Mouse (Mus musculus): ENCODE results near the gene Mta3. TPM values are rescaled to one million over a fixed set of nuclear protein-coding genes. Genes with fewer than 3 reads are reported as not detected.

Mta3 gene
- polyA plus RNA-seq, 1 experiment from 2014 or later = 44.6 TPM

DNA sequence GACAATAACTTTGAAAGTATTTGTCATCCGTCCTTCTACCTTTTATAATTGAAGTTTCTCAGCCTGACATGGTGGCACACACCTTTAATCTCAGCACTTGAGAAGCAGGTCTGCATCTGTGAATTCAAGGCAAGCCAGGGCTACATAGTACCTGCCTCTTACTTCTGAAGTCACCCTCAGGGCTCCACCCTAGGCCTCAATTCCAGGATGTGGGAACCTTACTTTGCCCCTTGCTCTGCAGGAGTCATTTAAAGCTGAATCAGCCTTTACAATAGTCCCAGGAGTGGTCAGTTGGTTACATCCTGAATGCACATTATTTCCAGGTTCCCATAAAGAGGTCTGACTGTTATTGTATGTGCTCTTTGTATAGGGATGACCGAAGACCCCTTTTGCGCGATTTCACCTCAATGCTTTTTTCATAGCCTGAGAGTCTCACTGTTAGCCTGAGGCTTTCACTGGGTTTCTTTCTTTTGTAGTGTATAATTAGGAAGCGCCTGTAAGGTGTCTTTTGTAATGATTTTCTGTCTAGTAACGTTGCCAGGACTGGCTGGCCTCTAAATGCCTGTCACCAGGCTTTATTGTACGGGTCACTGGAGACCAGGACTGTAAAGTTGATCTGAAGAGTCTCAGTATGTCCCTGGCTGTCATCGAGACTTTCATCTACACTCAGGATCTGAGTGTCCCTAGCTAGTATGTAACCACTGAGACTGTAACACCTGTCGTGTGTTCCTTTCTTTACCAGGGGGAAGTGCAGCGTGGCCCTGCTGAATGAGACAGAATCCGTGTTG, 47.3 kb downstream of the Mta3 start:
- WGBS = 80% methylated on average over 11 of the region's 11 CpGs
- no peaks in the 10 kb centered on the region for H3K4me1 ChIP-seq (ENCODE audit: control insufficient read depth, insufficient read depth, low read length)
- H3K9me3 ChIP-seq (ENCODE audit: control insufficient read depth, low read length) = no peaks in the 10 kb centered on the region
- peaks cover 12% of the 10 kb centered on the region for H3K36me3 ChIP-seq (ENCODE audit: control insufficient read depth, insufficient read depth, low read length)
- no peaks in the 10 kb centered on the region for H3K27me3 ChIP-seq (ENCODE audit: control insufficient read depth, insufficient read depth, low read length)
- H3K9ac ChIP-seq (ENCODE audit: low read length) = no peak overlapping the region
- no peak overlapping the region for H3K4me2 ChIP-seq (ENCODE audit: low read depth, severe bottlenecking)
- H3K4me3 ChIP-seq (ENCODE audit: low read depth, low read length) = no peak overlapping the region
- H3K27ac ChIP-seq (replicated peaks; ENCODE audit: low read depth, low read length) = no peak overlapping the region
- ATAC-seq (ENCODE audit: insufficient number of reproducible peaks, low FRiP score, low TSS enrichment, low read depth) (no peak), DNase-seq (ENCODE audit: low spot score) (no peak)

DNA sequence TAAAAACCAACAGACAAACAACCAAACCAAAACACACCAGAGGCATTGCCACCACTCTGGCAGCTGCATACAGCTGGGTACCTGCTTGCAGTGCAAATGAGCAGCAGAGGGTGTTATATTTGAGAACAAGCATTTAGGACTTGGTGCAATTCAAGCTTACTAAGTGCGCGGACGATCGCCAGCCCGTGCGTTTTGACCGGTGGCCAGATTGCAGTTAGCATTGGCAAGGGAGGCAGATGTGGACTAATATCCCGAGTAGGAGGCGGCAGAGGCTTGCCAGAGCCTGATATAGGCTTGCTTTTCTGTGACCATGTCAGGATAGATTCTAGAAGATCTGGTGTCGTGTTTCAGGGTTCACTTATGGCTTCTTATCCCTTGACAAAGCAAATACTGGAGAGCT, 52.1 kb downstream of the Mta3 start:
- H3K9me3 ChIP-seq (ENCODE audit: control insufficient read depth, low read length) = no peaks in the 10 kb centered on the region
- H3K36me3 ChIP-seq (ENCODE audit: control insufficient read depth, insufficient read depth, low read length) = peaks cover 13% of the 10 kb centered on the region
- no peaks in the 10 kb centered on the region for H3K27me3 ChIP-seq (ENCODE audit: control insufficient read depth, insufficient read depth, low read length)
- no peak for ATAC-seq (ENCODE audit: insufficient number of reproducible peaks, low FRiP score, low TSS enrichment, low read depth)
- H3K4me1 ChIP-seq (ENCODE audit: control insufficient read depth, insufficient read depth, low read length) = no peaks in the 10 kb centered on the region
- no peak overlapping the region for H3K4me2 ChIP-seq (ENCODE audit: low read depth, severe bottlenecking)
- no peak overlapping the region for H3K9ac ChIP-seq (ENCODE audit: low read length)
- WGBS = 86% methylated on average over 10 of the region's 10 CpGs
- H3K4me3 ChIP-seq (ENCODE audit: low read depth, low read length) = no peak overlapping the region
- H3K27ac ChIP-seq (replicated peaks; ENCODE audit: low read depth, low read length) = no peak overlapping the region
- DNase-seq (ENCODE audit: low spot score) = no peak

DNA sequence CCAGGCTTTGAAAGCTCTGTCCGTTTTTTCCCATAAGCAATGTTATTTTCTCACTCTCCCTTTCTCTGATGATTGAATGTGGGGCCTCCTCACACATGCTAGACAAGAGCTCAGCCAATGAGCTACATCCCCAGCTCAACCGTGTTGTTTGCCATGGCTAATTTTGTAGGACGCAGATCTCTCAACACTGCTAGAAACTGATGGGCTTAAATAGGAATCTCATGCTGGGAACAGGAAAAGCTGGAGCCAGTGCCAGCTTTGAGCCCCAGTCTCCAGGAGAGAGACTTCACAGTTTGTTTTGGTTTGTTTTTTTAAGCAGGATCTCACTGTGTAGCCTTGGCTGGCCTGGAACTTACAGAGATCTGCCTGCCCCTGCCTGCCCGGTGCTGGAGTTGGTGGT, 53.6 kb downstream of the Mta3 start:
- Histone ChIP-seq H3K27me3 (ENCODE audit: control insufficient read depth, insufficient read depth, low read length) (no peaks in the 10 kb centered on the region), H3K4me3 (ENCODE audit: low read depth, low read length) (no peak overlapping the region), H3K27ac (replicated peaks; ENCODE audit: low read depth, low read length) (no peak overlapping the region), H3K9ac (ENCODE audit: low read length) (no peak overlapping the region), H3K4me2 (ENCODE audit: low read depth, severe bottlenecking) (no peak overlapping the region), H3K4me1 (ENCODE audit: control insufficient read depth, insufficient read depth, low read length) (no peaks in the 10 kb centered on the region), H3K9me3 (ENCODE audit: control insufficient read depth, low read length) (no peaks in the 10 kb centered on the region), H3K36me3 (ENCODE audit: control insufficient read depth, insufficient read depth, low read length) (peaks cover 11% of the 10 kb centered on the region)
- 61% methylated on average over 4 of the region's 4 CpGs for WGBS
- DNase-seq (ENCODE audit: low spot score) = no peak
- no peak for ATAC-seq (ENCODE audit: insufficient number of reproducible peaks, low FRiP score, low TSS enrichment, low read depth)

DNA sequence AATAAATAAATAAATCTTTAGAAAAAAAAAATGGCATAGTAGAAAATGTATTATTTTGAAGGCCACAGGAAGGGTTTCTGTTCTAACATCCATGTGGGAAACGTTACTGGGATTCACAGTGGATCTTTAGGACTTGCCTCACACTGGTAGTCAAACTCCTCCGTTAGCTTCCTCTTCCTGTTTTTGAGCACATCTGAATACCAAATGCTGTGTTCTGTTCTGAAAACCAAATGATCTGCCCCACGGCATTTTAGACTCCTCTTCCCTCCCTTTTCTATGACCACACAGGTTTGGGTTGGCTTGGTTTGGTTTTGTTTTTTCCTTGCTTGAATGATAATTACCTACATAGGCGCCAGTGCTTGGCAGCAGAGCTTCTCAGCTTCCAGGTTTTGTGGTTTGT, 58.6 kb downstream of the Mta3 start:
- Histone ChIP-seq H3K4me3 (ENCODE audit: low read depth, low read length) (no peak overlapping the region), H3K4me1 (ENCODE audit: control insufficient read depth, insufficient read depth, low read length) (no peaks in the 10 kb centered on the region), H3K4me2 (ENCODE audit: low read depth, severe bottlenecking) (no peak overlapping the region), H3K27me3 (ENCODE audit: control insufficient read depth, insufficient read depth, low read length) (no peaks in the 10 kb centered on the region), H3K27ac (replicated peaks; ENCODE audit: low read depth, low read length) (no peak overlapping the region), H3K36me3 (ENCODE audit: control insufficient read depth, insufficient read depth, low read length) (0 out of 2 replicates have a peak, but pooled peaks cover 2% of the 10 kb centered on the region), H3K9me3 (ENCODE audit: control insufficient read depth, low read length) (no peaks in the 10 kb centered on the region), H3K9ac (ENCODE audit: low read length) (no peak overlapping the region)
- DNase-seq (ENCODE audit: low spot score) = no peak
- WGBS = 89% methylated on average over 4 of the region's 4 CpGs
- ATAC-seq (ENCODE audit: insufficient number of reproducible peaks, low FRiP score, low TSS enrichment, low read depth) = no peak

DNA sequence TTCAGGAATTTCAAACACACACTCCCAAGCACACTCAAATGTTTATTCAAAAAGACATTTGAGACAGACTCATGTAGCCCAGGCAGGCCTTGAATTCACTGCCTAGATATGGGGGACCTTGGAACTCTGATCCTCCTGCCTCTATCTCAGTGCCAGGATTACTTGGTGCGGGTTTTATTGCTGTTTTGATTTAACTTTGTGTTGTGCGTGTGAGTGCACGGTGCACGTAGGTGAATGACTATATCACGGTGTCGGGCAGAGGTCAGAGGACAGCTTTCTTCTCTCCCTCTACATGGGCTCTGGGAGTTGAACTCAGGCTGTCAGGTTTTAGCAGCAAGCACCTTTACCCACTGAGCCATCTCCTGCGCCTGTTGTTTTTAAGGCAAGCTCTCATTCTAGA, 61.1 kb downstream of the Mta3 start:
- Histone ChIP-seq H3K4me2 (ENCODE audit: low read depth, severe bottlenecking) (no peak overlapping the region), H3K36me3 (ENCODE audit: control insufficient read depth, insufficient read depth, low read length) (0 out of 2 replicates have a peak, but pooled peaks cover under 1% of the 10 kb centered on the region), H3K9me3 (ENCODE audit: control insufficient read depth, low read length) (no peaks in the 10 kb centered on the region), H3K27me3 (ENCODE audit: control insufficient read depth, insufficient read depth, low read length) (no peaks in the 10 kb centered on the region), H3K4me3 (ENCODE audit: low read depth, low read length) (no peak overlapping the region), H3K27ac (replicated peaks; ENCODE audit: low read depth, low read length) (no peak overlapping the region), H3K4me1 (ENCODE audit: control insufficient read depth, insufficient read depth, low read length) (no peaks in the 10 kb centered on the region), H3K9ac (ENCODE audit: low read length) (no peak overlapping the region)
- ATAC-seq (ENCODE audit: insufficient number of reproducible peaks, low FRiP score, low TSS enrichment, low read depth) = no peak
- no peak for DNase-seq (ENCODE audit: low spot score)
- 92% methylated on average over 7 of the region's 7 CpGs for WGBS

DNA sequence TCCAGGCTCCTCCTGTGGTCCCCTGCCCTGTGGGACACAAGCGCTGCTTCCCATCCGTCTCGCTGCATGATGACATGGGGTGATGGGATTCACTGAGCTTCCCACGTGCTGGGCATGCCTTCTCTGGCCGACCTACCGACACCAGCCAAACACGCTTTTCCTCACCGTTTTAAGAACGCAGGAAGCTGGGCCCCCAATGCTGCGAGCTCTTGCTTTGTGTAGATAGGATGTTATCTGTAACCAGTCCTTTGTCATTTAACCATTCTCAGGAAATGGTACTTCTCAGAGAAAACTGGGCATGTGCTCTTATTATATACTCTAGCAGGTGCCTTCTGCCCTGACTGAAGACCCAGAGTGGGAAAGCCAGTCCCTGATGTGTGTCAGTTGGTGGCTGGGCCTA, 62.3 kb downstream of the Mta3 start:
- ATAC-seq (ENCODE audit: insufficient number of reproducible peaks, low FRiP score, low TSS enrichment, low read depth) (no peak), DNase-seq (ENCODE audit: low spot score) (no peak)
- Histone ChIP-seq H3K36me3 (ENCODE audit: control insufficient read depth, insufficient read depth, low read length) (no peaks in the 10 kb centered on the region), H3K27ac (replicated peaks; ENCODE audit: low read depth, low read length) (no peak overlapping the region), H3K4me3 (ENCODE audit: low read depth, low read length) (no peak overlapping the region), H3K4me2 (ENCODE audit: low read depth, severe bottlenecking) (no peak overlapping the region), H3K9me3 (ENCODE audit: control insufficient read depth, low read length) (no peaks in the 10 kb centered on the region), H3K27me3 (ENCODE audit: control insufficient read depth, insufficient read depth, low read length) (no peaks in the 10 kb centered on the region), H3K4me1 (ENCODE audit: control insufficient read depth, insufficient read depth, low read length) (no peaks in the 10 kb centered on the region), H3K9ac (ENCODE audit: low read length) (no peak overlapping the region)
- 87% methylated on average over 10 of the region's 10 CpGs for WGBS

DNA sequence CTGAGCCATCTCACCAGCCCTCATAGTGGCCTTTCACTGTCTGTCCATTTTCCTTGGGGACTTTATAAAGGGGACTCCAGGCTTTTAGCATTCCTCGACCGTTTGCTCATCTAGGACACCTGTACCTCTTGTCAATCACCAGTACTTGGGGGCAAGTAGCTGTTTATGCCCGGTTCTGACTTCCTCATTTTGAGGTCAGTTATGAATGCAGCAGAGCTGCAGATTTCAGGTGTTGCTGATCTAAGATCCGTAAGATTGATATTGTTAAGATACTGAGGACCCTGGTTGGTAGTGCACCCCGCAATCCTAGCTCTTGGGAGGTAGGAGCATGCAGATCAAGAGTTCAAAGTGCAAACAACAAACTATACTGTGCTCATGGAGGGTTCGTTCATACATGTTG, 64.4 kb downstream of the Mta3 start:
- 84% methylated on average over 6 of the region's 6 CpGs for WGBS
- H3K4me1 ChIP-seq (ENCODE audit: control insufficient read depth, insufficient read depth, low read length) = no peaks in the 10 kb centered on the region

DNA sequence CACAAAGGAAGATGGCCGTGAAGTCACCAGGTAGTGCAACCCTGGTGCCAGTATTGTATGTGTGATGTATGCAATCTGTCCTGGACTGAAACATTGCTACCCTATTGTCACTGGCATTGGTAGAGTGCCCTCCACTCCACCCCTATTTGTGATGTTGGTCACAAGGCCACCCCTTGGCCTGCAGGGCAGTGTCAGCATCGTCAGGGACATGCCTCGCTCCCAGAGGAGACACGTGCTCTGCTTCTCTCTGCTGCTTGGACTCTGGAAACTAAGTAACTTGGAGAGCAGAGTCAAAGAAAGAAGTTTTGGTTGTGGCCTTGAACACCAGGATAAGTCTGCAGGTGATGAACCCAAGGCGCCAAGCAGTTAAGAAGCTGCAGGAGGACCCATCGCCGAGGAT, 65.0 kb downstream of the Mta3 start:
- Histone ChIP-seq H3K4me2 (ENCODE audit: low read depth, severe bottlenecking) (no peak overlapping the region), H3K9me3 (ENCODE audit: control insufficient read depth, low read length) (no peaks in the 10 kb centered on the region), H3K36me3 (ENCODE audit: control insufficient read depth, insufficient read depth, low read length) (peaks cover 3% of the 10 kb centered on the region; the same call in 1 of the 2 replicates)

More for the DNA sequence above, 64.4 kb downstream of the Mta3 start:
- H3K9ac ChIP-seq (ENCODE audit: low read length) = no peak overlapping the region
- no peak overlapping the region for H3K27ac ChIP-seq (replicated peaks; ENCODE audit: low read depth, low read length)
- H3K27me3 ChIP-seq (ENCODE audit: control insufficient read depth, insufficient read depth, low read length) = no peaks in the 10 kb centered on the region
- H3K9me3 ChIP-seq (ENCODE audit: control insufficient read depth, low read length) = no peaks in the 10 kb centered on the region
- ATAC-seq (ENCODE audit: insufficient number of reproducible peaks, low FRiP score, low TSS enrichment, low read depth) (no peak), DNase-seq (ENCODE audit: low spot score) (no peak)
- no peak overlapping the region for H3K4me3 ChIP-seq (ENCODE audit: low read depth, low read length)
- H3K4me2 ChIP-seq (ENCODE audit: low read depth, severe bottlenecking) = no peak overlapping the region
- no peaks in the 10 kb centered on the region for H3K36me3 ChIP-seq (ENCODE audit: control insufficient read depth, insufficient read depth, low read length)

DNA sequence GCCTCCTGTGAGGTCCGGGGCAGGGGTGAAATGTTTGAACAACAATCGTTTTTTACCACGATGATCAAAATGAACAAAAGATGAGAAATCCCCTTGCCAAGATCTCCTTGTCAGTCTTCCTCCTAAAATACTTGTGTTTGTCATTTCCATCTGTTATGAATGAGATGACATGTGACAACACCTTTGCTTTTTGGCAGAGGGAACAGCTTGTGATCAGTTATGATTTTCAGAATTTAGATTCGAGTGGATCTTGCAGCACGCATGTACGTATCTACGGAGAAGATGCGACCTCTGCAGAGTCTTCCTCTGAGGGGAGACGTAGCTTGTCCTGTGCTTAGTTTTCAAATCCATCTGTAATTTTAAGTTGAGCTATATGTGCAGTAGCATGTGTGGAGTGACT, 66.1 kb downstream of the Mta3 start:
- WGBS = 93% methylated on average over 9 of the region's 9 CpGs
- H3K27me3 ChIP-seq (ENCODE audit: control insufficient read depth, insufficient read depth, low read length) = no peaks in the 10 kb centered on the region
- ATAC-seq (ENCODE audit: insufficient number of reproducible peaks, low FRiP score, low TSS enrichment, low read depth) = no peak

More for the DNA sequence above, 65.0 kb downstream of the Mta3 start:
- no peak overlapping the region for H3K4me3 ChIP-seq (ENCODE audit: low read depth, low read length)
- no peak overlapping the region for H3K9ac ChIP-seq (ENCODE audit: low read length)
- no peak overlapping the region for H3K27ac ChIP-seq (replicated peaks; ENCODE audit: low read depth, low read length)
- no peak for ATAC-seq (ENCODE audit: insufficient number of reproducible peaks, low FRiP score, low TSS enrichment, low read depth)
- WGBS = 91% methylated on average over 7 of the region's 7 CpGs
- no peaks in the 10 kb centered on the region for H3K27me3 ChIP-seq (ENCODE audit: control insufficient read depth, insufficient read depth, low read length)
- H3K4me1 ChIP-seq (ENCODE audit: control insufficient read depth, insufficient read depth, low read length) = no peaks in the 10 kb centered on the region
- DNase-seq (ENCODE audit: low spot score) = no peak

More for the DNA sequence above, 66.1 kb downstream of the Mta3 start:
- no peak overlapping the region for H3K9ac ChIP-seq (ENCODE audit: low read length)
- H3K9me3 ChIP-seq (ENCODE audit: control insufficient read depth, low read length) = no peaks in the 10 kb centered on the region
- no peaks in the 10 kb centered on the region for H3K4me1 ChIP-seq (ENCODE audit: control insufficient read depth, insufficient read depth, low read length)
- no peak for DNase-seq (ENCODE audit: low spot score)
- no peak overlapping the region for H3K4me3 ChIP-seq (ENCODE audit: low read depth, low read length)
- no peak overlapping the region for H3K4me2 ChIP-seq (ENCODE audit: low read depth, severe bottlenecking)
- H3K36me3 ChIP-seq (ENCODE audit: control insufficient read depth, insufficient read depth, low read length) = peaks cover 3% of the 10 kb centered on the region; the same call in 1 of the 2 replicates
- no peak overlapping the region for H3K27ac ChIP-seq (replicated peaks; ENCODE audit: low read depth, low read length)

All from limb, embryonic 11.5 days (tissue).